Mouse (Mus musculus): ENCODE results near the gene Hc. TPM values are rescaled to one million over a fixed set of nuclear protein-coding genes. Genes with fewer than 3 reads are reported as not detected.

Gene Hc
- polyA plus RNA-seq, 1 experiment: 168 TPM

- no peaks in the 10 kb centered on the region; the same call in 1 of the 2 replicates for H3K4me1 ChIP-seq (ENCODE audit: control insufficient read depth, insufficient read depth, low read length)
- no peak for DNase-seq
Observed at GRCm38 (mm10) chr2:34938269-34939208, 122.7 kb downstream of the Hc start.

DNA sequence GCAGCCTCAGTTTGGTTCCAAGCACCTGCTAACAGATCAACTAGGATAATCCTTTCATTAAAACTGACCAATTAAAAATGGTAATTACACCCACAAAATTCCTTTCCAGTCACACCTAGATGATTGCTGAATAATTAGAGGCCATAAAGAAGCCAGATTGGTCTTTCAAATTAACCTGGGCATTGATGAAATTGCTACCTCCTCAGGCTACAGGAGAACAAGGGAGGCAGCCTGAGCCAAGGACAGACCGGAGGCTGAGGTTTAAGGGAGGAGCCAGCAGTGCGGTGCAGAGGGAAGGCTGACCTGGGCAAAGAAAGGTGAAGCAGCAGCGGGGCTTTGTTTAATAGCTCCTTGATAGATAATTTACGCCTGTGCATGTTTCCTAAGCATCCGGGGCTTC lies 123.8 kb downstream of the Hc start:
- no peaks in the 10 kb centered on the region; the same call in 1 of the 2 replicates for H3K4me1 ChIP-seq (ENCODE audit: control insufficient read depth, insufficient read depth, low read length)
- no peak overlapping the region for H3K4me3 ChIP-seq (replicated peaks; ENCODE audit: extremely low read depth, low read depth, low read length)
- no peak for DNase-seq
- no peak for TF ChIP-seq POLR2A (IDR thresholded peaks at IDR 0.05; ENCODE audit: borderline replicate concordance, extremely low read depth, low read depth, low read length)
- TF ChIP-seq CTCF (IDR thresholded peaks at IDR 0.05; ENCODE audit: insufficient read depth, low read length): no peak
- WGBS: 25% methylated on average over 5 of the region's 5 CpGs

More at GRCm38 (mm10) chr2:34938269-34939208, 122.7 kb downstream of the Hc start:
- WGBS: 48% methylated on average over 8 of the region's 8 CpGs
- no peak overlapping the region for H3K4me3 ChIP-seq (replicated peaks; ENCODE audit: extremely low read depth, low read depth, low read length)
- TF ChIP-seq CTCF (IDR thresholded peaks at IDR 0.05; ENCODE audit: insufficient read depth, low read length) (no peak), POLR2A (IDR thresholded peaks at IDR 0.05; ENCODE audit: borderline replicate concordance, extremely low read depth, low read depth, low read length) (no peak)

Other genes starting within 250 kb of the Hc start
- gene Fbxw2, start 235.1 kb downstream of the Hc start, polyA plus RNA-seq (2012; rRNA removed): 46.0 and 59.3 TPM in 2 replicates
- not detected in 2 replicates for gene Gm34653, start 228.4 kb downstream of the Hc start, polyA plus RNA-seq (2012; rRNA removed)
- 30.6 and 30.8 TPM in 2 replicates for gene Cutal, start 187.0 kb downstream of the Hc start, polyA plus RNA-seq (2012; rRNA removed)
- 7.8 and 11.7 TPM in 2 replicates for gene Psmd5, start 186.5 kb downstream of the Hc start, polyA plus RNA-seq (2012; rRNA removed)
- gene Phf19, start 147.4 kb downstream of the Hc start, polyA plus RNA-seq (2012; rRNA removed): 1.1 and 1.5 TPM in 2 replicates
- 52.3 and 59.6 TPM in 2 replicates for gene Traf1, start 99.7 kb downstream of the Hc start, polyA plus RNA-seq (2012; rRNA removed)
- 0.80 and 1.3 TPM in 2 replicates for gene AI182371, start 40.1 kb upstream of the Hc start, polyA plus RNA-seq (2012; rRNA removed)
- gene Cntrl, start 48.1 kb upstream of the Hc start, polyA plus RNA-seq (2012; rRNA removed): 10.3 and 14.9 TPM in 2 replicates
- gene Rab14, start 139.7 kb upstream of the Hc start, polyA plus RNA-seq (2012; rRNA removed): 120 and 360 TPM in 2 replicates
- 2,994 and 3,301 TPM in 2 replicates for gene Gsn, start 194.9 kb upstream of the Hc start, polyA plus RNA-seq (2012; rRNA removed)